Mouse (Mus musculus) lung, adult 2 months (tissue): Measurements from ENCODE around the gene Kit.

Experiments
- CTCF ChIP-seq: fragments of 200-500 bp; IDR thresholded peaks from 2 replicates; pipeline ENCODE4 v1.5.1; 2011; ENCODE audit warnings: mild to moderate bottlenecking, low read length, control low read depth; ENCODE audit not compliant: insufficient read depth
- POLR2A ChIP-seq: fragments of 200-500 bp; IDR thresholded peaks from 2 replicates; pipeline ENCODE4 v1.6.1; 2011; ENCODE audit warnings: low read depth, mild to moderate bottlenecking, control low read depth, low read length, borderline replicate concordance; ENCODE audit errors: extremely low read depth

- TF ChIP-seq CTCF (no peak), POLR2A (no peak)
Measured at GRCm38 (mm10) chr5:75604238-75604637, 29.5 kb downstream of the Kit start.
